Mouse (Mus musculus): ENCODE data around the gene Dpp9. TPM values are rescaled to one million over a fixed set of nuclear protein-coding genes. Genes with fewer than 3 reads are reported as not detected.

Dpp9 gene
- polyA plus RNA-seq, 1 experiment from 2014 or later: 36.2 TPM

- DNase-seq (ENCODE audit: low spot score): no peak
- Histone ChIP-seq H3K27ac (ENCODE audit: low read depth) (no peak overlapping the region), H3K27me3 (replicated peaks; ENCODE audit: control insufficient read depth, insufficient read depth, low read length) (peaks cover 49% of the 10 kb centered on the region), H3K4me3 (ENCODE audit: low read depth, low read length) (no peak overlapping the region), H3K36me3 (ENCODE audit: control insufficient read depth, insufficient read depth, low read length) (no peaks in the 10 kb centered on the region), H3K4me2 (ENCODE audit: low read length) (peak overlapping the region; percentile 32), H3K9ac (ENCODE audit: low read length) (no peak overlapping the region), H3K4me1 (replicated peaks; ENCODE audit: control insufficient read depth, insufficient read depth, low read length) (peaks cover 33% of the 10 kb centered on the region), H3K9me3 (ENCODE audit: control insufficient read depth, low read length) (no peaks in the 10 kb centered on the region)
- ATAC-seq (replicated peaks; ENCODE audit: low FRiP score, low TSS enrichment, low read depth): no peak
- WGBS: 16% methylated on average over 25 of the region's 25 CpGs
These were observed 80.7 kb downstream of the Dpp9 start for GRCm38 (mm10) chr17:56137839-56138613.

MicroRNAs encoded within 50 kb of the gene (microRNA counts, 519-probe panel; counts per million panel counts)
- 2,041 counts per million, percentile 16 among the panel's probes with 10 or more counts for microRNA mmu-miR-7b

Small RNA genes within 50 kb of the gene (microRNA-seq; reads per million reads assigned to microRNA genes)
- gene Gm44397 (not detected), gene Mir7b (692 reads per million, percentile 75 among the genes with 10 or more reads in this experiment)

Other genes starting within 250 kb of the Dpp9 start
- 13.2 and 18.3 TPM in 2 replicates for gene Shd, start 248.4 kb downstream of the Dpp9 start, polyA plus RNA-seq (2014; fragmentation: Nextera tagmentation; extraction: Ambion mirVana)
- gene Fsd1, start 232.4 kb downstream of the Dpp9 start, polyA plus RNA-seq (2014; fragmentation: Nextera tagmentation; extraction: Ambion mirVana): 16.9 and 18.8 TPM in 2 replicates
- 24.3 and 25.9 TPM in 2 replicates for gene Stap2, start 213.3 kb downstream of the Dpp9 start, polyA plus RNA-seq (2014; fragmentation: Nextera tagmentation; extraction: Ambion mirVana)
- gene Mpnd, start 213.2 kb downstream of the Dpp9 start, polyA plus RNA-seq (2014; fragmentation: Nextera tagmentation; extraction: Ambion mirVana): 110 and 115 TPM in 2 replicates
- 124 and 129 TPM in 2 replicates for gene Sh3gl1, start 182.3 kb downstream of the Dpp9 start, polyA plus RNA-seq (2014; fragmentation: Nextera tagmentation; extraction: Ambion mirVana)
- gene Chaf1a, start 178.5 kb downstream of the Dpp9 start, polyA plus RNA-seq (2014; fragmentation: Nextera tagmentation; extraction: Ambion mirVana): 21.0 and 21.8 TPM in 2 replicates
- gene Ubxn6, start 143.9 kb downstream of the Dpp9 start, polyA plus RNA-seq (2014; fragmentation: Nextera tagmentation; extraction: Ambion mirVana): 32.3 and 43.4 TPM in 2 replicates
- gene Hdgfl2, start 139.3 kb downstream of the Dpp9 start, polyA plus RNA-seq (2014; fragmentation: Nextera tagmentation; extraction: Ambion mirVana): 93.4 and 94.0 TPM in 2 replicates
- 0.08 and 0.19 TPM in 2 replicates for gene Plin4, start 109.1 kb downstream of the Dpp9 start, polyA plus RNA-seq (2014; fragmentation: Nextera tagmentation; extraction: Ambion mirVana)
- gene Plin5, start 101.3 kb downstream of the Dpp9 start, polyA plus RNA-seq (2014; fragmentation: Nextera tagmentation; extraction: Ambion mirVana): 0.58 TPM in 2 replicates
- gene Lrg1, start 96.9 kb downstream of the Dpp9 start, polyA plus RNA-seq (2014; fragmentation: Nextera tagmentation; extraction: Ambion mirVana): 0.16 TPM in 1 of 2 replicates, not detected in the other
- gene Sema6b, start 78.6 kb downstream of the Dpp9 start, polyA plus RNA-seq (2014; fragmentation: Nextera tagmentation; extraction: Ambion mirVana): 0.86 and 1.3 TPM in 2 replicates
- 11.3 and 14.0 TPM in 2 replicates for gene Tnfaip8l1, start 56.4 kb downstream of the Dpp9 start, polyA plus RNA-seq (2014; fragmentation: Nextera tagmentation; extraction: Ambion mirVana)
- gene Mydgf, start 35.0 kb downstream of the Dpp9 start, polyA plus RNA-seq (2014; fragmentation: Nextera tagmentation; extraction: Ambion mirVana): 103 and 111 TPM in 2 replicates
- 15.3 and 16.1 TPM in 2 replicates for gene Fem1a, start 37.9 kb upstream of the Dpp9 start, polyA plus RNA-seq (2014; fragmentation: Nextera tagmentation; extraction: Ambion mirVana)
- gene Ticam1, start 57.9 kb upstream of the Dpp9 start, polyA plus RNA-seq (2014; fragmentation: Nextera tagmentation; extraction: Ambion mirVana): 7.1 and 11.3 TPM in 2 replicates
- 88.2 and 95.1 TPM in 2 replicates for gene Plin3, start 74.0 kb upstream of the Dpp9 start, polyA plus RNA-seq (2014; fragmentation: Nextera tagmentation; extraction: Ambion mirVana)
- gene Arrdc5, start 81.4 kb upstream of the Dpp9 start, polyA plus RNA-seq (2014; fragmentation: Nextera tagmentation; extraction: Ambion mirVana): 0.17 TPM in 1 of 2 replicates, not detected in the other
- 122 and 123 TPM in 2 replicates for gene Uhrf1, start 84.4 kb upstream of the Dpp9 start, polyA plus RNA-seq (2014; fragmentation: Nextera tagmentation; extraction: Ambion mirVana)
- gene Kdm4b, start 107.2 kb upstream of the Dpp9 start, polyA plus RNA-seq (2014; fragmentation: Nextera tagmentation; extraction: Ambion mirVana): 28.4 and 33.5 TPM in 2 replicates

Data from intestine, embryonic 14.5 days (tissue).